Mouse (Mus musculus): ENCODE results near the gene Syngr1. TPM values are rescaled to one million over a fixed set of nuclear protein-coding genes. Genes with fewer than 3 reads are reported as not detected.

Gene Syngr1
- polyA plus RNA-seq, 1 experiment from 2014 or later: 10.3 TPM

GRCm38 (mm10) chr15:80090741-80091120 lies 403 bp upstream of the Syngr1 start:
- TF ChIP-seq EP300 (IDR thresholded peaks at IDR 0.05; ENCODE audit: low read depth) (no peak), CTCF (IDR thresholded peaks at IDR 0.05; ENCODE audit: low read depth) (no peak)
- Histone ChIP-seq H3K9ac (replicated peaks) (peak overlapping the region; percentile 70), H3K27me3 (ENCODE audit: insufficient read depth, low read length) (peaks cover 14% of the 10 kb centered on the region), H3K4me1 (ENCODE audit: insufficient read depth) (peaks cover 28% of the 10 kb centered on the region), H3K4me2 (ENCODE audit: low read depth, low read length) (peak overlapping the region; percentile 96), H3K9me3 (ENCODE audit: low read length) (no peaks in the 10 kb centered on the region), H3K27ac (ENCODE audit: low read depth) (0 out of 2 replicates have a peak overlapping the region, but pooled peaks have one; percentile 9), H3K36me3 (replicated peaks; ENCODE audit: insufficient read depth, low read length) (no peaks in the 10 kb centered on the region), H3K4me3 (ENCODE audit: low read depth, low read length) (peak overlapping the region; percentile 65)
- WGBS (ENCODE audit: insufficient replicate concordance): 3% methylated on average over 17 of the region's 17 CpGs
- ATAC-seq (peak; percentile 37; the same call in 1 of the 2 replicates), DNase-seq (no peak)

GRCm38 (mm10) chr15:80092041-80092441 lies 907 bp downstream of the Syngr1 start:
- 48% methylated on average over 7 of the region's 7 CpGs for WGBS (ENCODE audit: insufficient replicate concordance)
- Histone ChIP-seq H3K4me1 (ENCODE audit: insufficient read depth) (peaks cover 30% of the 10 kb centered on the region), H3K27ac (ENCODE audit: low read depth) (no peak overlapping the region), H3K9ac (replicated peaks) (peak overlapping the region; percentile 70), H3K36me3 (replicated peaks; ENCODE audit: insufficient read depth, low read length) (no peaks in the 10 kb centered on the region), H3K9me3 (ENCODE audit: low read length) (no peaks in the 10 kb centered on the region), H3K27me3 (ENCODE audit: insufficient read depth, low read length) (peaks cover 14% of the 10 kb centered on the region), H3K4me2 (ENCODE audit: low read depth, low read length) (peak overlapping the region; percentile 96), H3K4me3 (ENCODE audit: low read depth, low read length) (peak overlapping the region; percentile 65; the same call in 1 of the 2 replicates)
- DNase-seq (no peak), ATAC-seq (no peak)
- no peak for TF ChIP-seq CTCF (IDR thresholded peaks at IDR 0.05; ENCODE audit: low read depth)
- TF ChIP-seq EP300 (IDR thresholded peaks at IDR 0.05; ENCODE audit: low read depth): no peak

- Histone ChIP-seq H3K4me1 (ENCODE audit: insufficient read depth) (peaks cover 30% of the 10 kb centered on the region), H3K4me2 (ENCODE audit: low read depth, low read length) (peak overlapping the region; percentile 96; the same call in 1 of the 2 replicates), H3K9me3 (ENCODE audit: low read length) (no peaks in the 10 kb centered on the region), H3K36me3 (replicated peaks; ENCODE audit: insufficient read depth, low read length) (no peaks in the 10 kb centered on the region), H3K27me3 (ENCODE audit: insufficient read depth, low read length) (peaks cover 14% of the 10 kb centered on the region), H3K9ac (replicated peaks) (no peak overlapping the region), H3K4me3 (ENCODE audit: low read depth, low read length) (no peak overlapping the region), H3K27ac (ENCODE audit: low read depth) (no peak overlapping the region)
- ATAC-seq: no peak
- TF ChIP-seq CTCF (IDR thresholded peaks at IDR 0.05; ENCODE audit: low read depth) (no peak), EP300 (IDR thresholded peaks at IDR 0.05; ENCODE audit: low read depth) (no peak)
- no peak for DNase-seq
- WGBS (ENCODE audit: insufficient replicate concordance): 46% methylated on average over 8 of the region's 8 CpGs
These were observed 1.5 kb downstream of the Syngr1 start for GRCm38 (mm10) chr15:80092599-80092998.

GRCm38 (mm10) chr15:80094201-80094600 lies 3.1 kb downstream of the Syngr1 start:
- Histone ChIP-seq H3K4me3 (ENCODE audit: low read depth, low read length) (no peak overlapping the region), H3K4me1 (ENCODE audit: insufficient read depth) (peaks cover 38% of the 10 kb centered on the region), H3K36me3 (replicated peaks; ENCODE audit: insufficient read depth, low read length) (no peaks in the 10 kb centered on the region), H3K4me2 (ENCODE audit: low read depth, low read length) (no peak overlapping the region), H3K9me3 (ENCODE audit: low read length) (no peaks in the 10 kb centered on the region), H3K9ac (replicated peaks) (no peak overlapping the region), H3K27ac (ENCODE audit: low read depth) (no peak overlapping the region), H3K27me3 (ENCODE audit: insufficient read depth, low read length) (peaks cover 14% of the 10 kb centered on the region)
- 93% methylated on average over 13 of the region's 13 CpGs for WGBS (ENCODE audit: insufficient replicate concordance)
- no peak for TF ChIP-seq CTCF (IDR thresholded peaks at IDR 0.05; ENCODE audit: low read depth)
- DNase-seq (no peak), ATAC-seq (no peak)

- no peak for ATAC-seq
- no peak overlapping the region for H3K4me3 ChIP-seq (ENCODE audit: low read depth, low read length)
- no peak for DNase-seq
- H3K4me2 ChIP-seq (ENCODE audit: low read depth, low read length): no peak overlapping the region
- no peak for TF ChIP-seq EP300 (IDR thresholded peaks at IDR 0.05; ENCODE audit: low read depth)
- TF ChIP-seq CTCF (IDR thresholded peaks at IDR 0.05; ENCODE audit: low read depth): no peak
- no peaks in the 10 kb centered on the region for H3K36me3 ChIP-seq (replicated peaks; ENCODE audit: insufficient read depth, low read length)
- no peaks in the 10 kb centered on the region for H3K9me3 ChIP-seq (ENCODE audit: low read length)
- H3K4me1 ChIP-seq (ENCODE audit: insufficient read depth): peaks cover 28% of the 10 kb centered on the region
- H3K27ac ChIP-seq (ENCODE audit: low read depth): no peak overlapping the region
- no peak overlapping the region for H3K9ac ChIP-seq (replicated peaks)
- WGBS (ENCODE audit: insufficient replicate concordance): 85% methylated on average over 1 of the region's 1 CpGs
- peaks cover 14% of the 10 kb centered on the region for H3K27me3 ChIP-seq (ENCODE audit: insufficient read depth, low read length)
These were observed 4.5 kb downstream of the Syngr1 start for GRCm38 (mm10) chr15:80095596-80095995.

GRCm38 (mm10) chr15:80096406-80096805 lies 5.3 kb downstream of the Syngr1 start:
- ATAC-seq (no peak), DNase-seq (no peak)
- H3K4me1 ChIP-seq (ENCODE audit: insufficient read depth): peaks cover 27% of the 10 kb centered on the region
- no peaks in the 10 kb centered on the region for H3K9me3 ChIP-seq (ENCODE audit: low read length)
- peak overlapping the region; percentile 71 for H3K4me2 ChIP-seq (ENCODE audit: low read depth, low read length)
- no peaks in the 10 kb centered on the region for H3K36me3 ChIP-seq (replicated peaks; ENCODE audit: insufficient read depth, low read length)
- WGBS (ENCODE audit: insufficient replicate concordance): 86% methylated on average over 10 of the region's 10 CpGs
- no peak for TF ChIP-seq EP300 (IDR thresholded peaks at IDR 0.05; ENCODE audit: low read depth)
- TF ChIP-seq CTCF (IDR thresholded peaks at IDR 0.05; ENCODE audit: low read depth): no peak
- H3K4me3 ChIP-seq (ENCODE audit: low read depth, low read length): no peak overlapping the region
- no peak overlapping the region; the same call in 1 of the 2 replicates for H3K9ac ChIP-seq (replicated peaks)
- H3K27me3 ChIP-seq (ENCODE audit: insufficient read depth, low read length): peaks cover 14% of the 10 kb centered on the region
- peak overlapping the region; percentile 95 for H3K27ac ChIP-seq (ENCODE audit: low read depth)

All from liver, postnatal 0 days (tissue).